Mouse (Mus musculus): ENCODE data around the gene Acat2.

DNA sequence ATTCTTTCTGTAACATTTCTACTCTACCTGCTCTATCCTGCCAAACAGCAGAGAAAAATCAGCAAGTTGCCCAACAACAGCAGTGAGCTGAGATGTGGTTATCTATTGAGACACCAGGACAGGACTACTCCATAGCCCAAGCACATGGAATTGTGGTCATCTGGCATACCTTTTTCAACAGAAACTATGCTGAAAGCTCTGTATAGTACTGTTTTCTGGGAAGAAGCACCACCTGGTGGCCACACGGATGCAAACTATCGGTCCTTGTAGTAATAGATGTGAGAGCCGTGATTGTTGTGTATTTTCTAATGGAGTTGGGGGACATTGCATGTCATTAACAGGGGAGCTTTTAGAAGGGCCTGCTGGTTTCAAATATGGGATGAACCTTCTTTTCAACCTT is 35.8 kb upstream of the Acat2 start:
- TF ChIP-seq CTCF (IDR thresholded peaks at IDR 0.05; ENCODE audit: extremely low read depth, insufficient read length, insufficient replicate concordance, low read depth, low read length) (no peak), POLR2A (IDR thresholded peaks at IDR 0.05; ENCODE audit: low read depth, low read length) (no peak)
